15 mouse cellular contexts compared by ENCODE assay signal in genomic region chr5:144098640-144098929, GRCm38 (mm10). TPM values are rescaled to one million over a fixed set of nuclear protein-coding genes. Genes with fewer than 3 reads are reported as not detected.
DNase-seq lines count a peak whose midpoint lies in the region; ATAC-seq and TF ChIP-seq lines count a peak whose summit lies in the region.
"Had no signal": no experiment of that assay in that cellular context is flagged by ENCODE, and none has a peak within 500 bp of the region (broad histone marks: within the 10 kb centered on the region; RNA-seq: fewer than 3 reads in every experiment).

No protein-coding gene starts in this region.

- DNase-seq in kidney, adult 2 months = peak; percentile 68
- DNase-seq in kidney, adult 11 months = no peak
- peak; percentile 37 for DNase-seq in ZHBTc4 (ENCODE audit: low read depth, low spot score)
- DNase-seq in gastrocnemius, postnatal 25 days = no peak
- DNase-seq in lung, postnatal 36 days = no peak
- DNase-seq: cerebellum, adult 9-11 months; layer of hippocampus, postnatal 36 days; left cerebral cortex, postnatal 4 days; lung, embryonic 14.5 days; midbrain, embryonic 14.5 days had no signal

- H3K9me3 ChIP-seq in intestine, postnatal 0 days (ENCODE audit: control insufficient read depth) = no peaks in the 10 kb centered on the region
- H3K9me3 ChIP-seq: forebrain, embryonic 12.5 days; heart, embryonic 10.5 days; hindbrain, embryonic 15.5 days had no signal

- WGBS in kidney, adult 2 months = 16% methylated on average over 8 of the region's 8 CpGs
- WGBS in intestine, postnatal 0 days = 6% methylated on average over 8 of the region's 8 CpGs

- H3K4me1 ChIP-seq in kidney, adult 2 months (ENCODE audit: control insufficient read depth, insufficient read depth, low read length) = peaks cover 33% of the 10 kb centered on the region; the same call in 1 of the 2 replicates
- 0 out of 2 replicates have a peak, but pooled peaks cover 3% of the 10 kb centered on the region for H3K4me1 ChIP-seq in intestine, postnatal 0 days (replicated peaks; ENCODE audit: control insufficient read depth, insufficient read depth, low read length)

- H3K27me3 ChIP-seq in kidney, adult 2 months (replicated peaks; ENCODE audit: control insufficient read depth, insufficient read depth, low read length) = no peaks in the 10 kb centered on the region
- H3K27me3 ChIP-seq in intestine, postnatal 0 days (replicated peaks; ENCODE audit: control insufficient read depth, insufficient read depth, low read length) = no peaks in the 10 kb centered on the region
- H3K27me3 ChIP-seq in myocyte (ENCODE audit: control insufficient read depth, insufficient read depth, insufficient read length) = peaks cover 29% of the 10 kb centered on the region
- H3K27me3 ChIP-seq: hindbrain, embryonic 15.5 days had no signal

- H3K79me2 ChIP-seq in myocyte (ENCODE audit: control insufficient read depth, insufficient read depth) = peaks cover 17% of the 10 kb centered on the region

- H3K4me2 ChIP-seq in intestine, postnatal 0 days (replicated peaks; ENCODE audit: low read depth) = peak overlapping the region; percentile 52
- H3K4me2 ChIP-seq in myocyte (ENCODE audit: low read depth) = no peak overlapping the region
- H3K4me2 ChIP-seq: forebrain, embryonic 12.5 days; hindbrain, embryonic 15.5 days; lung, embryonic 14.5 days had no signal

- peak overlapping the region; percentile 6; the same call in 1 of the 2 replicates for H3K4me3 ChIP-seq in kidney, adult 2 months (ENCODE audit: insufficient read depth, low read depth, low read length)
- 0 out of 2 replicates have a peak overlapping the region, but pooled peaks have one; percentile 2 for H3K4me3 ChIP-seq in intestine, postnatal 0 days (ENCODE audit: low read depth, low read length)
- no peak overlapping the region for H3K4me3 ChIP-seq in myocyte
- H3K4me3 ChIP-seq: forebrain, embryonic 12.5 days; heart, embryonic 10.5 days; hindbrain, embryonic 15.5 days had no signal

- no peaks in the 10 kb centered on the region for H3K36me3 ChIP-seq in kidney, adult 2 months (ENCODE audit: control insufficient read depth, insufficient read depth, low read length)
- no peaks in the 10 kb centered on the region for H3K36me3 ChIP-seq in intestine, postnatal 0 days (ENCODE audit: control insufficient read depth, insufficient read depth)
- H3K36me3 ChIP-seq in myocyte (ENCODE audit: control insufficient read depth, insufficient read depth) = no peaks in the 10 kb centered on the region
- H3K36me3 ChIP-seq: forebrain, embryonic 12.5 days; heart, embryonic 10.5 days; hindbrain, embryonic 15.5 days had no signal

- peak overlapping the region; percentile 98 for H3K27ac ChIP-seq in kidney, adult 2 months (ENCODE audit: insufficient read depth, low read depth, low read length)
- H3K27ac ChIP-seq in intestine, postnatal 0 days (ENCODE audit: low read depth, low read length) = peak overlapping the region; percentile 88
- H3K27ac ChIP-seq: forebrain, embryonic 12.5 days; heart, embryonic 10.5 days; hindbrain, embryonic 15.5 days had no signal

- H3ac ChIP-seq in myocyte (ENCODE audit: control insufficient read depth, insufficient read length) = no peak overlapping the region

- H3K9ac ChIP-seq in intestine, postnatal 0 days (ENCODE audit: low read depth, low read length) = no peak overlapping the region
- H3K9ac ChIP-seq: forebrain, embryonic 12.5 days; hindbrain, embryonic 15.5 days; lung, embryonic 14.5 days had no signal

- TF ChIP-seq CTCF in kidney, adult 2 months (conservative IDR thresholded peaks at IDR 0.05; ENCODE audit: insufficient read depth, insufficient read length, low read depth, low read length) = no peak
- TF ChIP-seq CTCF in intestine, postnatal 0 days (IDR thresholded peaks at IDR 0.05; ENCODE audit: low read depth) = no peak

- TF ChIP-seq POLR2A in kidney, adult 2 months (IDR thresholded peaks at IDR 0.05; ENCODE audit: low read depth, low read length) = no peak
- TF ChIP-seq POLR2A in myocyte (IDR thresholded peaks at IDR 0.05; ENCODE audit: insufficient read length, low read depth) = no peak

- ATAC-seq in intestine, postnatal 0 days = peak; percentile 63

TF ChIP-seq in myocyte, 11 proteins besides CTCF, POLR2A, EP300 and RAD21:
- TF ChIP-seq REST (IDR thresholded peaks at IDR 0.05; ENCODE audit: insufficient read depth, insufficient read length) = peak; percentile 23
- TF ChIP-seq E2F4 (IDR thresholded peaks at IDR 0.05; ENCODE audit: insufficient read depth) = no peak
TF ChIP-seq in myocyte: peak in this region for 1.

RNA-seq across cellular contexts. Expression of gene Lmtk2, which starts 1.7 kb away (rescaled TPM):
- polyA plus RNA-seq in kidney, adult 2 months (2012; rRNA removed) = 29.9 and 30.6 TPM in 2 replicates
- 4.9 and 5.8 TPM in 2 replicates for polyA plus RNA-seq in intestine, postnatal 0 days (2015; fragmentation: Nextera tagmentation; extraction: Ambion mirVana)
- polyA plus RNA-seq in myocyte (2012; fragmentation: generic; extraction: Trizol) = 4.7 TPM
- 10 to 100 TPM; 17.0 to 17.3 TPM for total RNA-seq in gastrocnemius, postnatal 25 days (2021)

Comparison
In these comparisons a context has a peak if more than half of its experiments do, and no peak if none do; other contexts are left out.
1. DNase-seq: peak in kidney, adult 2 months (single experiment) and ZHBTc4 (single experiment); none in kidney, adult 11 months (single experiment), gastrocnemius, postnatal 25 days (single experiment) and lung, postnatal 36 days (single experiment).